Mouse (Mus musculus): ENCODE data around the gene A630095N17Rik. TPM values are rescaled to one million over a fixed set of nuclear protein-coding genes. Genes with fewer than 3 reads are reported as not detected.
A peak's percentile ranks its signal among the peaks of the same experiment; 100 is the strongest.
"Not testable (repeated sequence)": the region's sequence is repeated elsewhere in the genome, so short reads cannot be mapped to it uniquely, and the experiment has no call there.

A630095N17Rik gene
- total RNA-seq, 2 experiments from 2014 or later = not detected

- ATAC-seq (ENCODE audit: poor library complexity, severe bottlenecking) = no peak
These were observed 12.4 kb upstream of the A630095N17Rik start for GRCm38 (mm10) chr1:75244175-75244826.

GRCm38 (mm10) chr1:75243411-75243810, 11.5 kb upstream of the A630095N17Rik start:
- ATAC-seq (ENCODE audit: poor library complexity, severe bottlenecking) = no peak

GRCm38 (mm10) chr1:75239591-75239990, 7.7 kb upstream of the A630095N17Rik start:
- ATAC-seq (ENCODE audit: poor library complexity, severe bottlenecking) = no peak

GRCm38 (mm10) chr1:75236117-75237050, 4.5 kb upstream of the A630095N17Rik start, which contains the start of gene Dnajb2:
TSS of gene Dnajb2 (plus strand) at chr1:75236406.
- peak; percentile 85 for ATAC-seq (ENCODE audit: poor library complexity, severe bottlenecking)

GRCm38 (mm10) chr1:75234606-75235005, 2.7 kb upstream of the A630095N17Rik start:
- peak; percentile 70 for ATAC-seq (ENCODE audit: poor library complexity, severe bottlenecking)

- ATAC-seq (ENCODE audit: poor library complexity, severe bottlenecking) = not testable (repeated sequence)
These were observed 587 bp upstream of the A630095N17Rik start for GRCm38 (mm10) chr1:75232489-75232888.

GRCm38 (mm10) chr1:75231224-75231623, 678 bp downstream of the A630095N17Rik start:
- ATAC-seq (ENCODE audit: poor library complexity, severe bottlenecking) = no peak

GRCm38 (mm10) chr1:75230335-75230994, 1.4 kb downstream of the A630095N17Rik start:
- peak; percentile 59 for ATAC-seq (ENCODE audit: poor library complexity, severe bottlenecking)

- no peak for ATAC-seq (ENCODE audit: poor library complexity, severe bottlenecking)
These were observed 2.7 kb downstream of the A630095N17Rik start for GRCm38 (mm10) chr1:75229158-75229557.

GRCm38 (mm10) chr1:75227653-75228052, 4.2 kb downstream of the A630095N17Rik start:
- no peak for ATAC-seq (ENCODE audit: poor library complexity, severe bottlenecking)

GRCm38 (mm10) chr1:75226138-75226537, 5.8 kb downstream of the A630095N17Rik start:
- ATAC-seq (ENCODE audit: poor library complexity, severe bottlenecking) = no peak

GRCm38 (mm10) chr1:75225473-75225872, 6.4 kb downstream of the A630095N17Rik start:
- no peak for ATAC-seq (ENCODE audit: poor library complexity, severe bottlenecking)

- ATAC-seq (ENCODE audit: poor library complexity, severe bottlenecking) = peak; percentile 20; the same call in 1 of the 2 replicates
These were observed 8.4 kb downstream of the A630095N17Rik start for GRCm38 (mm10) chr1:75223532-75223931.

- ATAC-seq (ENCODE audit: poor library complexity, severe bottlenecking) = no peak
These were observed 9.0 kb downstream of the A630095N17Rik start for GRCm38 (mm10) chr1:75222926-75223325.

GRCm38 (mm10) chr1:75221538-75221937, 10.4 kb downstream of the A630095N17Rik start:
- no peak for ATAC-seq (ENCODE audit: poor library complexity, severe bottlenecking)

- peak; percentile 1; the same call in 1 of the 2 replicates for ATAC-seq (ENCODE audit: poor library complexity, severe bottlenecking)
These were observed 12.4 kb downstream of the A630095N17Rik start, which contains the start of gene Tuba4a for GRCm38 (mm10) chr1:75219531-75219930. TSS of gene Tuba4a (minus strand) at chr1:75219865.

GRCm38 (mm10) chr1:75219078-75219477, 12.8 kb downstream of the A630095N17Rik start:
- peak; percentile 77 for ATAC-seq (ENCODE audit: poor library complexity, severe bottlenecking)

GRCm38 (mm10) chr1:75218227-75219001, 13.5 kb downstream of the A630095N17Rik start:
- peak; percentile 42 for ATAC-seq (ENCODE audit: poor library complexity, severe bottlenecking)

GRCm38 (mm10) chr1:75217893-75218226, 14.0 kb downstream of the A630095N17Rik start:
- ATAC-seq (ENCODE audit: poor library complexity, severe bottlenecking) = no peak
